Mouse (Mus musculus): ENCODE results near the gene Sstr3. TPM values are rescaled to one million over a fixed set of nuclear protein-coding genes. Genes with fewer than 3 reads are reported as not detected.

Gene Sstr3
- not detected in 2 replicates for polyA plus RNA-seq (2014; fragmentation: Nextera tagmentation; extraction: Ambion mirVana)

DNA sequence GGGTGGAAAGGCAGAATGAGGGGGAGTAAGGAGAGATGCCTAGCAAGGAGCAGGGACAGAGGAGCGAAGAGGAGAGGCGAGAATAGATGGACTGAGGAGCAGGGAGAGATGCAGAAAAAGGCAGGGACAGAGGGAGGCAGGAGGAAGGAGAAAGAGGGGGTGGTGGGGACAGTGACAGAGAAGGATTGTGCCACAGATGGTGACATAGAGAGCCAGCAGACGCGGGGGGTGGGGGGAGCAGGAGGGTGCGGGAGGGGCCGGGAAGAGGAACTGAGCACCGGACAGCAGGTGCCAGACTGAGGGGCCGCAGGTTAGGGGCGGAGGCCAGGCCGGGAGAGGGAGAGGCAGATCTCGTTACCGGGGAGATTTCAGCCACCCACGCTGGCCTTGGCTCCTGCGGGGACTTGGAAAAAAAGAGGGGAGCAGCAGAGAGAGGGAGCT is at the start of gene Sstr3:
TSS of gene Sstr3 (minus strand) at position 125 of the 441 bp plus-strand sequence.
- ATAC-seq (replicated peaks; ENCODE audit: insufficient number of reproducible peaks, low FRiP score, low TSS enrichment, low read depth) (no peak), DNase-seq (ENCODE audit: low spot score) (no peak)
- no peaks in the 10 kb centered on the region for H3K4me1 ChIP-seq (ENCODE audit: control insufficient read depth, insufficient read depth, low read length)
- H3K36me3 ChIP-seq (replicated peaks; ENCODE audit: control insufficient read depth, insufficient read depth, low read depth, low read length) = no peaks in the 10 kb centered on the region
- H3K9me3 ChIP-seq (replicated peaks; ENCODE audit: control insufficient read depth, low read length) = no peaks in the 10 kb centered on the region
- 14% methylated on average over 14 of the region's 14 CpGs for WGBS
- H3K4me2 ChIP-seq (ENCODE audit: low read depth, low read length) = no peak within 1 kb of the TSS
- H3K27ac ChIP-seq (replicated peaks; ENCODE audit: low read depth, low read length) = no peak within 1 kb of the TSS
- no peak within 1 kb of the TSS for H3K4me3 ChIP-seq (ENCODE audit: low read depth, low read length)
- H3K9ac ChIP-seq (replicated peaks; ENCODE audit: low read length) = peak within 1 kb of the TSS; percentile 18; the same call in 1 of the 2 replicates
- no peaks in the 10 kb centered on the region; the same call in 1 of the 2 replicates for H3K27me3 ChIP-seq (ENCODE audit: control insufficient read depth, insufficient read depth, low read length)

DNA sequence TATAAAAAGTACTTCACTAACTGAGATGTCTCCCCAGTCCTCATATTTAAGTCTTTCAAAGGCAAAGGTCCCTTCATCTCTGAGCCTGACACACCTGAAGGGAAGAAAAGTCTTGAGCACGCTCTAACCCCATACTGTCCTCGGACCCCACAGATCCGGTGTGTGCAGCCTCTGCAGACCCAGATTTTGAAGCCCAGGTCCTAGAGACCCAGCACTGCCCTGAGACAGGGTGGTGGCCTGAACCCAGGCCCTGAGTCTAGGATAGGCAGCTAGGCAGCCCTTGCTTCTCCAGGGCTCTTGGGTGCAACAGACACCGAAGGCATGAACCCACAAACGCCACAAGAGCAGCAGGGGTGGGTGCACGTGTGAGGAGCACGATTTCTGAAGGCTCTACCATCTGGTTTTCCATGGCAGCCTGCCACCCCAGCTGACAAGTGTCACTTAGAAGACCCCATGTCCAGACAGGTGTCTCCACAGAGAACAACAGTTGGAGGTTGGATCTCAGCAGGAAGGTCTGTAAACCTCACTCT is 49.5 kb upstream of the Sstr3 start:
- H3K27me3 ChIP-seq (ENCODE audit: control insufficient read depth, insufficient read depth, low read length) = no peaks in the 10 kb centered on the region

GRCm38 (mm10) chr15:78592452-78592968 is 48.0 kb upstream of the Sstr3 start:
- ATAC-seq (replicated peaks; ENCODE audit: insufficient number of reproducible peaks, low FRiP score, low TSS enrichment, low read depth) = no peak
- H3K9ac ChIP-seq (replicated peaks; ENCODE audit: low read length) = no peak overlapping the region
- no peaks in the 10 kb centered on the region; the same call in 1 of the 2 replicates for H3K4me1 ChIP-seq (ENCODE audit: control insufficient read depth, insufficient read depth, low read length)
- H3K4me3 ChIP-seq (ENCODE audit: low read depth, low read length) = no peak overlapping the region
- DNase-seq (ENCODE audit: low spot score) = no peak
- no peak overlapping the region for H3K4me2 ChIP-seq (ENCODE audit: low read depth, low read length)
- no peaks in the 10 kb centered on the region for H3K27me3 ChIP-seq (ENCODE audit: control insufficient read depth, insufficient read depth, low read length)
- H3K27ac ChIP-seq (replicated peaks; ENCODE audit: low read depth, low read length) = no peak overlapping the region
- H3K36me3 ChIP-seq (replicated peaks; ENCODE audit: control insufficient read depth, insufficient read depth, low read depth, low read length) = no peaks in the 10 kb centered on the region
- no peaks in the 10 kb centered on the region for H3K9me3 ChIP-seq (replicated peaks; ENCODE audit: control insufficient read depth, low read length)
- WGBS = 80% methylated on average over 14 of the region's 14 CpGs

More for the DNA sequence above, 49.5 kb upstream of the Sstr3 start:
- H3K4me2 ChIP-seq (ENCODE audit: low read depth, low read length) = no peak overlapping the region
- no peak overlapping the region for H3K4me3 ChIP-seq (ENCODE audit: low read depth, low read length)
- no peak overlapping the region for H3K27ac ChIP-seq (replicated peaks; ENCODE audit: low read depth, low read length)
- DNase-seq (ENCODE audit: low spot score) (no peak), ATAC-seq (replicated peaks; ENCODE audit: insufficient number of reproducible peaks, low FRiP score, low TSS enrichment, low read depth) (no peak)
- 95% methylated on average over 7 of the region's 7 CpGs for WGBS
- H3K36me3 ChIP-seq (replicated peaks; ENCODE audit: control insufficient read depth, insufficient read depth, low read depth, low read length) = no peaks in the 10 kb centered on the region
- no peaks in the 10 kb centered on the region; the same call in 1 of the 2 replicates for H3K4me1 ChIP-seq (ENCODE audit: control insufficient read depth, insufficient read depth, low read length)
- no peaks in the 10 kb centered on the region for H3K9me3 ChIP-seq (replicated peaks; ENCODE audit: control insufficient read depth, low read length)
- no peak overlapping the region for H3K9ac ChIP-seq (replicated peaks; ENCODE audit: low read length)

DNA sequence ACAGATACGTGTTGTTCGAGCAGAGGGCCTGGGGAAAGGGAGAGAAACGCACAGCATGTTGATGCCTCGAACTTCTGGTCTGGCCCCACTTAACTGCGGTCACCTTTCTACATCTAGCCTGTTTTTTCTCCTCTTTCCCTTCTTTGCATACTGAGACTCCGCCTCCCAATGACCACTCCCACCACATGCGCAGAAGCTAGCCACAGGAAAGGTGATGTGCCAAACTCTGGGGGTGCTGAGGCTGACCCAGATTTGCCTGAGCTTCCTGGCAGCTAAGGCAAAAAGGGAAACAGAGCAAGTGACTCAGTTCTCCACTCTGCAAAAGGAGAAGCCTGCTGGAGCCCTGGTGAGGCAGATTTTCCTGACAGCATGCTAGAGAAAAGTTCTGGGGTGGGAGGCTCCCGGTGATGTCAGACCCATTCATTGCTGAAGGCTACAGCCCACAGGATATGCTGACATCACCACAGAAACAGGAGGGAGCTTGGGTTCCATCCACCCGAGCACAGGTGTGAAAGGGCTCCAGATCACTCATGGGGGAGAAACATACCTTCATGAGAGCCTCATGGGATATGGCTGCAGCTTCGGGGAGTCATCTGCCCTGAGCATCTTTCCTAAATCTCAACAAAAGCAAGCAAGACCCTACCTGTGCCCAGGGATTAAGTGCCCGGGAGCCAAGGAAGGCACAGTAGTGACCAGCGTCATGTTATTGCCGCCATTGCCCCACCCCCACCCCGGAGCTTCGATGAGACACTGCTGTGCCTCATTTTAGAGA is 47.4 kb upstream of the Sstr3 start:
- no peaks in the 10 kb centered on the region for H3K27me3 ChIP-seq (ENCODE audit: control insufficient read depth, insufficient read depth, low read length)
- H3K4me2 ChIP-seq (ENCODE audit: low read depth, low read length) = no peak overlapping the region; the same call in 1 of the 2 replicates
- no peak overlapping the region for H3K27ac ChIP-seq (replicated peaks; ENCODE audit: low read depth, low read length)
- WGBS = 53% methylated on average over 15 of the region's 15 CpGs
- H3K4me3 ChIP-seq (ENCODE audit: low read depth, low read length) = no peak overlapping the region
- no peak for DNase-seq (ENCODE audit: low spot score)
- no peak overlapping the region for H3K9ac ChIP-seq (replicated peaks; ENCODE audit: low read length)
- no peaks in the 10 kb centered on the region for H3K36me3 ChIP-seq (replicated peaks; ENCODE audit: control insufficient read depth, insufficient read depth, low read depth, low read length)
- no peaks in the 10 kb centered on the region; the same call in 1 of the 2 replicates for H3K4me1 ChIP-seq (ENCODE audit: control insufficient read depth, insufficient read depth, low read length)
- no peak for ATAC-seq (replicated peaks; ENCODE audit: insufficient number of reproducible peaks, low FRiP score, low TSS enrichment, low read depth)
- no peaks in the 10 kb centered on the region for H3K9me3 ChIP-seq (replicated peaks; ENCODE audit: control insufficient read depth, low read length)

GRCm38 (mm10) chr15:78590785-78591184 is 46.3 kb upstream of the Sstr3 start:
- WGBS = 82% methylated on average over 6 of the region's 6 CpGs

DNA sequence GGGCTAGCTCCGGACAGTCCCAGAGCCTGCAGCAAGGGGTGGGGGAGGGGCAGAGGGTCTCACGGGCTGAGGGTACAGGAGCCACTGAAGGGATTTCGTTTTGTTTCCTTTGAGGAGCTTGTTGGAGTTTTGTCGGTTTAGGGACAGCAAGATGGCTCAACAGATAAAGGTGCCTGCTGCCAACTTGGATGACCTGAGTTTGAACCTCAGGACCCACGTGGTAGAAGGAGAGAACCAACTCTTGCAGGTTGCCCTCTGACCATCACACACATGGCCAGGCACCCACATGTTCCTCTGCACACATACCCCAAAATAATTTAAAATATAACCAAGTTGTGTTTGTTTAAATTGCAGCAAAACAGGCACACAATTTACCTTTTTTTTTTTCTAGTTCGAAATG is 45.5 kb upstream of the Sstr3 start:
- H3K27ac ChIP-seq (replicated peaks; ENCODE audit: low read depth, low read length) = no peak overlapping the region
- DNase-seq (ENCODE audit: low spot score) (no peak), ATAC-seq (replicated peaks; ENCODE audit: insufficient number of reproducible peaks, low FRiP score, low TSS enrichment, low read depth) (no peak)
- no peak overlapping the region for H3K4me2 ChIP-seq (ENCODE audit: low read depth, low read length)
- H3K4me1 ChIP-seq (ENCODE audit: control insufficient read depth, insufficient read depth, low read length) = no peaks in the 10 kb centered on the region; the same call in 1 of the 2 replicates
- no peak overlapping the region for H3K9ac ChIP-seq (replicated peaks; ENCODE audit: low read length)
- H3K9me3 ChIP-seq (replicated peaks; ENCODE audit: control insufficient read depth, low read length) = no peaks in the 10 kb centered on the region
- H3K27me3 ChIP-seq (ENCODE audit: control insufficient read depth, insufficient read depth, low read length) = no peaks in the 10 kb centered on the region
- no peak overlapping the region for H3K4me3 ChIP-seq (ENCODE audit: low read depth, low read length)
- 80% methylated on average over 6 of the region's 6 CpGs for WGBS
- no peaks in the 10 kb centered on the region for H3K36me3 ChIP-seq (replicated peaks; ENCODE audit: control insufficient read depth, insufficient read depth, low read depth, low read length)

More at GRCm38 (mm10) chr15:78590785-78591184, 46.3 kb upstream of the Sstr3 start:
- H3K4me2 ChIP-seq (ENCODE audit: low read depth, low read length) = no peak overlapping the region
- H3K9me3 ChIP-seq (replicated peaks; ENCODE audit: control insufficient read depth, low read length) = no peaks in the 10 kb centered on the region
- DNase-seq (ENCODE audit: low spot score) (no peak), ATAC-seq (replicated peaks; ENCODE audit: insufficient number of reproducible peaks, low FRiP score, low TSS enrichment, low read depth) (no peak)
- no peak overlapping the region for H3K27ac ChIP-seq (replicated peaks; ENCODE audit: low read depth, low read length)
- H3K4me1 ChIP-seq (ENCODE audit: control insufficient read depth, insufficient read depth, low read length) = no peaks in the 10 kb centered on the region; the same call in 1 of the 2 replicates
- H3K4me3 ChIP-seq (ENCODE audit: low read depth, low read length) = no peak overlapping the region
- no peak overlapping the region for H3K9ac ChIP-seq (replicated peaks; ENCODE audit: low read length)
- H3K27me3 ChIP-seq (ENCODE audit: control insufficient read depth, insufficient read depth, low read length) = no peaks in the 10 kb centered on the region
- H3K36me3 ChIP-seq (replicated peaks; ENCODE audit: control insufficient read depth, insufficient read depth, low read depth, low read length) = no peaks in the 10 kb centered on the region

DNA sequence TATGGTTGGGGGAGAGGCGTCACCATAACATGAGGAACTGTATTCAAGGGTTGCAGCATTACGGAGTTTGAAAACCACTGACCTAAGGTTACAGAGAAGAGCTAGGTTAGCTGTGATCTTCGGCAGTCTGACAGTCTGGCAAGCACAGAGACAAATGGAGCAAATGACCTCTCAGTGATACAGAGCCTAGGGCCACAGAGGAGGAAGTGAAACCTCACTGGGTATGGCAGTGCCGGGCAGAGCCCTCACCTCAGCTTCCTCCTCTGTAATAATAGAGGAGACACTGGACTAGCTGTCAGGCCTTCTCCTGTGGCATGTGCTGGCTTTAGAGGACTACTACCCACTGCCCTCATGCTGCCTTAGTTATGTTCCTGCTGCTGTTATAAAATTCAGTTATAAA is 44.4 kb upstream of the Sstr3 start:
- no peaks in the 10 kb centered on the region for H3K36me3 ChIP-seq (replicated peaks; ENCODE audit: control insufficient read depth, insufficient read depth, low read depth, low read length)
- H3K27me3 ChIP-seq (ENCODE audit: control insufficient read depth, insufficient read depth, low read length) = no peaks in the 10 kb centered on the region
- no peak overlapping the region for H3K27ac ChIP-seq (replicated peaks; ENCODE audit: low read depth, low read length)
- no peak overlapping the region for H3K4me3 ChIP-seq (ENCODE audit: low read depth, low read length)
- no peaks in the 10 kb centered on the region; the same call in 1 of the 2 replicates for H3K4me1 ChIP-seq (ENCODE audit: control insufficient read depth, insufficient read depth, low read length)
- no peaks in the 10 kb centered on the region for H3K9me3 ChIP-seq (replicated peaks; ENCODE audit: control insufficient read depth, low read length)
- no peak for DNase-seq (ENCODE audit: low spot score)
- WGBS = 89% methylated on average over 4 of the region's 4 CpGs
- H3K9ac ChIP-seq (replicated peaks; ENCODE audit: low read length) = no peak overlapping the region
- H3K4me2 ChIP-seq (ENCODE audit: low read depth, low read length) = no peak overlapping the region
- ATAC-seq (replicated peaks; ENCODE audit: insufficient number of reproducible peaks, low FRiP score, low TSS enrichment, low read depth) = no peak

DNA sequence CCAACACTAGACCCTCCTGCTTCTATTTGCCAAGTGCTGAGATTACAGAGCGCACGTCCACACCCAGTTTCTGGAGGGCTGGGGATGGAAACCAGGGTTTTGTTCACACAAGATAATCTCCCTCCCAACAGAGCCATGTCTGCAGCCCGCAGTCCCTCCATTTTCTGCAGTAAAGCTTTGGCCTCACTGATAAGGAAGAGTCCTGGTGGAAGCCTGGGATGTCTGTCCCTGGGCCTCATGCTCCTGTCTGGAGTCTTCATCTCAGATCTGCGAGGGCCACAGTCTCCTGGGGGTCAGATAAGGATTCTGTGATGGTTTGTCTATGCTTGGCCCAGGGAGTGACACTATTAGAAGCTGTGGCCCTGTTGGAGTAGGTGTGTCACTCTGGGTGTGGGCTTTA is 43.6 kb upstream of the Sstr3 start:
- H3K4me2 ChIP-seq (ENCODE audit: low read depth, low read length) = no peak overlapping the region
- no peak overlapping the region for H3K27ac ChIP-seq (replicated peaks; ENCODE audit: low read depth, low read length)
- no peaks in the 10 kb centered on the region; the same call in 1 of the 2 replicates for H3K4me1 ChIP-seq (ENCODE audit: control insufficient read depth, insufficient read depth, low read length)
- DNase-seq (ENCODE audit: low spot score) (no peak), ATAC-seq (replicated peaks; ENCODE audit: insufficient number of reproducible peaks, low FRiP score, low TSS enrichment, low read depth) (no peak)
- no peak overlapping the region for H3K9ac ChIP-seq (replicated peaks; ENCODE audit: low read length)
- no peaks in the 10 kb centered on the region for H3K9me3 ChIP-seq (replicated peaks; ENCODE audit: control insufficient read depth, low read length)
- H3K4me3 ChIP-seq (ENCODE audit: low read depth, low read length) = no peak overlapping the region
- no peaks in the 10 kb centered on the region for H3K36me3 ChIP-seq (replicated peaks; ENCODE audit: control insufficient read depth, insufficient read depth, low read depth, low read length)
- WGBS = 79% methylated on average over 4 of the region's 4 CpGs
- H3K27me3 ChIP-seq (ENCODE audit: control insufficient read depth, insufficient read depth, low read length) = no peaks in the 10 kb centered on the region
